Mouse (Mus musculus) erythroblast, embryonic 14.5 days (primary cell): ENCODE data around the gene AW209491.

Experiments used
- GATA1 ChIP-seq: IDR thresholded peaks from 2 replicates; pipeline ENCODE4 v1.6.1; 2012; ENCODE audit warnings: low read length, inconsistent platforms, mixed read lengths
- TAL1 ChIP-seq: IDR thresholded peaks from 3 replicates; pipeline ENCODE4 v1.6.1; 2012; ENCODE audit warnings: low read length, inconsistent platforms, mixed read lengths

- TF ChIP-seq GATA1 (no peak), TAL1 (no peak)
Measured at GRCm38 (mm10) chr13:14667107-14667506, 37.2 kb downstream of the AW209491 start.
